Mouse (Mus musculus) forebrain, embryonic 16.5 days (tissue): ENCODE measurements around the gene Gm13275. TPM values are rescaled to one million over a fixed set of nuclear protein-coding genes. Genes with fewer than 3 reads are reported as not detected.
"Not testable (repeated sequence)": the region's sequence is repeated elsewhere in the genome, so short reads cannot be mapped to it uniquely, and the experiment has no call there.

ENCODE experiments used
- ATAC-seq: fragments of 200-750 bp; cut with Nextera tagmentation; 2 replicates; pipeline ENCODE4 v1.8.0; 2017; ENCODE audit warnings: mild to moderate bottlenecking, moderate library complexity
- H3K27ac ChIP-seq: fragments of 300-500 bp; sonication (generic); 2 replicates; pipeline ENCODE4 v1.5.1; 2014; ENCODE audit warnings: low read length, control low read depth
- H3K27me3 ChIP-seq: fragments of 300-500 bp; sonication (generic); replicated peaks from 2 replicates; pipeline ENCODE4 v1.6.1; 2014; ENCODE audit warnings: low read length; ENCODE audit not compliant: control insufficient read depth, insufficient read depth
- H3K36me3 ChIP-seq: fragments of 300-500 bp; sonication (generic); 2 replicates; pipeline ENCODE4 v1.6.1; 2014; ENCODE audit not compliant: control insufficient read depth, insufficient read depth
- H3K4me1 ChIP-seq: fragments of 300-500 bp; sonication (generic); replicated peaks from 2 replicates; pipeline ENCODE4 v1.6.1; 2014; ENCODE audit warnings: low read length; ENCODE audit not compliant: control insufficient read depth, insufficient read depth
- H3K4me2 ChIP-seq: fragments of 300-500 bp; sonication (generic); 2 replicates; pipeline ENCODE4 v1.6.1; 2014; ENCODE audit warnings: mild to moderate bottlenecking, low read length, control low read depth
- H3K4me3 ChIP-seq: fragments of 300-500 bp; sonication (generic); replicated peaks from 2 replicates; pipeline ENCODE4 v1.5.1; 2014; ENCODE audit warnings: mild to moderate bottlenecking, low read length, control low read depth
- H3K9ac ChIP-seq: fragments of 300-500 bp; sonication (generic); replicated peaks from 2 replicates; pipeline ENCODE4 v1.6.1; 2014; ENCODE audit warnings: low read depth, low read length, control low read depth
- H3K9me3 ChIP-seq: fragments of 300-500 bp; sonication (generic); 2 replicates; pipeline ENCODE4 v1.6.1; 2016; ENCODE audit warnings: low read length; ENCODE audit not compliant: control insufficient read depth
- WGBS: fragments of 180-500 bp; shearing (Covaris S2); extraction: QIAGEN DNeasy Blood & Tissue Kit; methylation state at CpG from one replicate; pipeline ENCODE4 v1.1.7; 2014; 5-methylcytosine and 5-hydroxymethylcytosine counted together
- polyA plus RNA-seq: library from polyadenylated mRNA; unstranded; fragments of >200 nt; fragmentation: Nextera tagmentation; extraction: Ambion mirVana; gene quantifications from 2 replicates; pipeline ENCODE4 v1.2.1, GENCODE M21; 2015

Gm13275 gene
- polyA plus RNA-seq, 1 experiment from 2014 or later, result not detected

DNA sequence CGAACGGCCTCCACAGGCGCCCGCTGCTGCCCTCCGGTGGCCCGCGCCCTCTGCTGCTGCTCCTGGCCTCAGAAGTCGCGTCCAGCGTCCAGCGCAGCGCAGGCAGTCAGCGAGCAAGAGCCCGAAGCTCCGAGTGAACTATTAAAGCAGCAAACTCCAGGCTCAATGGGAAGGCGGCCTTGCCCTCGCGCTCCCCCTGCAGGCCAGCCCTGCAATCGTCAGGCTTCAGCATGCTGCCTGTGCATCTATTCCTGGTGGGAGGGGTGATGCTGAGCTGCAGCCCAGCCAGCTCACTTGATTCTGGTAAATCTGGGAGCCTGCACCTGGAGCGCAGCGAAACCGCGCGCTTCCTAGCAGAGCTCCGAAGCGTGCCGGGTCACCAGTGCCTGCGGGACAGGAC lies 5.9 kb upstream of the Gm13275 start, which contains the start of gene Gm13277:
Gene Gm13277, plus strand, starts transcription at position 231 of the 400 bp plus-strand sequence.
- not testable (repeated sequence) for H3K4me3 ChIP-seq, H3K4me2 ChIP-seq, H3K9me3 ChIP-seq, H3K27ac ChIP-seq, H3K4me1 ChIP-seq, ATAC-seq, H3K9ac ChIP-seq, H3K36me3 ChIP-seq, H3K27me3 ChIP-seq
- 0% methylated on average over 1 of the region's 28 CpGs for WGBS

DNA sequence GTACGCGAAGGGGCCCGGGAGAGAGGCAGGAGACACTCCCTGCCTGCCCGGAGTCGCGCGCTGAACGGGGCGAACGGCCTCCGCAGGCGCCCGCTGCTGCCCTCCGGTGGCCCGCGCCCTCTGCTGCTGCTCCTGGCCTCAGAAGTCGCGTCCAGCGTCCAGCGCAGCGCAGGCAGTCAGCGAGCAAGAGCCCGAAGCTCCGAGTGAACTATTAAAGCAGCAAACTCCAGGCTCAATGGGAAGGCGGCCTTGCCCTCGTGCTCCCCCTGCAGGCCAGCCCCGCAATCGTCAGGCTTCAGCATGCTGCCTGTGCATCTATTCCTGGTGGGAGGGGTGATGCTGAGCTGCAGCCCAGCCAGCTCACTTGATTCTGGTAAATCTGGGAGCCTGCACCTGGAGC lies 3.0 kb upstream of the Gm13275 start, which contains the start of gene Gm13278:
Gene Gm13278, plus strand, starts transcription at position 301 of the 400 bp plus-strand sequence.
- not testable (repeated sequence) for H3K9ac ChIP-seq, ATAC-seq, H3K36me3 ChIP-seq, H3K4me2 ChIP-seq, H3K9me3 ChIP-seq, H3K27ac ChIP-seq, H3K4me1 ChIP-seq, H3K4me3 ChIP-seq, H3K27me3 ChIP-seq
- WGBS, result no CpG with 5 or more reads among the region's 28 CpGs

DNA sequence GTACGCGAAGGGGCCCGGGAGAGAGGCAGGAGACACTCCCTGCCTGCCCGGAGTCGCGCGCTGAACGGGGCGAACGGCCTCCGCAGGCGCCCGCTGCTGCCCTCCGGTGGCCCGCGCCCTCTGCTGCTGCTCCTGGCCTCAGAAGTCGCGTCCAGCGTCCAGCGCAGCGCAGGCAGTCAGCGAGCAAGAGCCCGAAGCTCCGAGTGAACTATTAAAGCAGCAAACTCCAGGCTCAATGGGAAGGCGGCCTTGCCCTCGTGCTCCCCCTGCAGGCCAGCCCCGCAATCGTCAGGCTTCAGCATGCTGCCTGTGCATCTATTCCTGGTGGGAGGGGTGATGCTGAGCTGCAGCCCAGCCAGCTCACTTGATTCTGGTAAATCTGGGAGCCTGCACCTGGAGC lies 2.8 kb downstream of the Gm13275 start, which contains the start of gene Gm13279:
Gene Gm13279, plus strand, starts transcription at position 301 of the 400 bp plus-strand sequence.
- H3K36me3 ChIP-seq, H3K27ac ChIP-seq, ATAC-seq, H3K27me3 ChIP-seq, H3K4me2 ChIP-seq, H3K4me3 ChIP-seq, H3K4me1 ChIP-seq, H3K9ac ChIP-seq, H3K9me3 ChIP-seq: not testable (repeated sequence)
- no CpG with 5 or more reads among the region's 28 CpGs for WGBS

DNA sequence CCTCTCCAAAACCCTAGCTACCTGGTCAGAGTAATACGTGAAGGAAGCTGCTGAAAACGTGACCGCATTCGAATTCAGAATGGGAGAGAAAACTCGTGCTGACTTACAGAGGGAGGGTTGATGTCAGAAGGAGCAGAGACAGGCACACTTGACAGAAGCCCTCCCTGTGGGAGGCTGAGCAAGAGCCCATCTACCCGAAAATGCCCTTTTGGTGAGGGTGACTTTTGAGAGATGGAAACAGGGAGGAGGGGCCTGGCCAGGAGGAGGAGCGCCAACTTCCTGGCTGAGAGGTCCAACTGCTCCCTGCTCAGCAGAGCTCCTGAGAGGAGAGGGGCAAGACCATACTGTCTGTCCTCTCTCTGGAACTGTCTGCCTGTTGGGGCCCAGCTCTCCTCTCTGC lies 5.1 kb downstream of the Gm13275 start, which contains the start of gene Gm13285:
Gene Gm13285, plus strand, starts transcription at position 301 of the 400 bp plus-strand sequence.
- 33% methylated on average over 1 of the region's 7 CpGs for WGBS
- ATAC-seq, H3K9ac ChIP-seq, H3K36me3 ChIP-seq, H3K4me2 ChIP-seq, H3K9me3 ChIP-seq, H3K27me3 ChIP-seq, H3K4me3 ChIP-seq, H3K4me1 ChIP-seq, H3K27ac ChIP-seq: not testable (repeated sequence)

DNA sequence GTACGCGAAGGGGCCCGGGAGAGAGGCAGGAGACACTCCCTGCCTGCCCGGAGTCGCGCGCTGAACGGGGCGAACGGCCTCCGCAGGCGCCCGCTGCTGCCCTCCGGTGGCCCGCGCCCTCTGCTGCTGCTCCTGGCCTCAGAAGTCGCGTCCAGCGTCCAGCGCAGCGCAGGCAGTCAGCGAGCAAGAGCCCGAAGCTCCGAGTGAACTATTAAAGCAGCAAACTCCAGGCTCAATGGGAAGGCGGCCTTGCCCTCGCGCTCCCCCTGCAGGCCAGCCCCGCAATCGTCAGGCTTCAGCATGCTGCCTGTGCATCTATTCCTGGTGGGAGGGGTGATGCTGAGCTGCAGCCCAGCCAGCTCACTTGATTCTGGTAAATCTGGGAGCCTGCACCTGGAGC lies 8.7 kb downstream of the Gm13275 start, which contains the start of gene Gm13287:
Gene Gm13287, plus strand, starts transcription at position 301 of the 400 bp plus-strand sequence.
- not testable (repeated sequence) for H3K36me3 ChIP-seq, H3K9ac ChIP-seq, H3K27ac ChIP-seq, ATAC-seq, H3K27me3 ChIP-seq, H3K9me3 ChIP-seq, H3K4me3 ChIP-seq, H3K4me1 ChIP-seq, H3K4me2 ChIP-seq
- no CpG with 5 or more reads among the region's 29 CpGs for WGBS

DNA sequence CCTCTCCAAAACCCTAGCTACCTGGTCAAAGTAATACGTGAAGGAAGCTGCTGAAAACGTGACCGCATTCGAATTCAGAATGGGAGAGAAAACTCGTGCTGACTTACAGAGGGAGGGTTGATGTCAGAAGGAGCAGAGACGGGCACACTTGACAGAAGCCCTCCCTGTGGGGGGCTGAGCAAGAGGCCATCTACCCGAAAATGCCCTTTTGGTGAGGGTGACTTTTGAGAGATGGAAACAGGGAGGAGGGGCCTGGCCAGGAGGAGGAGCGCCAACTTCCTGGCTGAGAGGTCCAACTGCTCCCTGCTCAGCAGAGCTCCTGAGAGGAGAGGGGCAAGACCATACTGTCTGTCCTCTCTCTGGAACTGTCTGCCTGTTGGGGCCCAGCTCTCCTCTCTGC lies 10.9 kb downstream of the Gm13275 start, which contains the start of gene Gm13288:
Gene Gm13288, plus strand, starts transcription at position 301 of the 400 bp plus-strand sequence.
- not testable (repeated sequence) for H3K9ac ChIP-seq, H3K36me3 ChIP-seq, H3K4me1 ChIP-seq, H3K27me3 ChIP-seq, ATAC-seq, H3K27ac ChIP-seq, H3K9me3 ChIP-seq
- no CpG with 5 or more reads among the region's 8 CpGs for WGBS
- Histone ChIP-seq H3K4me2 (peak within 1 kb of the TSS; percentile 31; the same call in 1 of the 2 replicates), H3K4me3 (0 out of 2 replicates have a peak within 1 kb of the TSS, but pooled peaks have one; percentile 20)

DNA sequence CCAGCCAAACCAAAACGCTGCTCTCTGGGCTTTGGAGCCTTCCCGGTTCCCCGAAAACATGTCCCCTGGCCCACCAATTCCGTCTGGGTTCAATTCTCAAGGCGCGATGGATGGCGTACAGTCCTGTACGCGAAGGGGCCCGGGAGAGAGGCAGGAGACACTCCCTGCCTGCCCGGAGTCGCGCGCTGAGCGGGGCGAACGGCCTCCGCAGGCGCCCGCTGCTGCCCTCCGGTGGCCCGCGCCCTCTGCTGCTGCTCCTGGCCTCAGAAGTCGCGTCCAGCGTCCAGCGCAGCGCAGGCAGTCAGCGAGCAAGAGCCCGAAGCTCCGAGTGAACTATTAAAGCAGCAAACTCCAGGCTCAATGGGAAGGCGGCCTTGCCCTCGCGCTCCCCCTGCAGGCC lies 11.5 kb downstream of the Gm13275 start:
- H3K9ac ChIP-seq, H3K27ac ChIP-seq, H3K4me1 ChIP-seq, H3K9me3 ChIP-seq, H3K27me3 ChIP-seq, H3K36me3 ChIP-seq, ATAC-seq: not testable (repeated sequence)
- 0 out of 2 replicates have a peak overlapping the region, but pooled peaks have one; percentile 20 for H3K4me3 ChIP-seq
- peak overlapping the region; percentile 31; the same call in 1 of the 2 replicates for H3K4me2 ChIP-seq
- 0% methylated on average over 12 of the region's 34 CpGs for WGBS

DNA sequence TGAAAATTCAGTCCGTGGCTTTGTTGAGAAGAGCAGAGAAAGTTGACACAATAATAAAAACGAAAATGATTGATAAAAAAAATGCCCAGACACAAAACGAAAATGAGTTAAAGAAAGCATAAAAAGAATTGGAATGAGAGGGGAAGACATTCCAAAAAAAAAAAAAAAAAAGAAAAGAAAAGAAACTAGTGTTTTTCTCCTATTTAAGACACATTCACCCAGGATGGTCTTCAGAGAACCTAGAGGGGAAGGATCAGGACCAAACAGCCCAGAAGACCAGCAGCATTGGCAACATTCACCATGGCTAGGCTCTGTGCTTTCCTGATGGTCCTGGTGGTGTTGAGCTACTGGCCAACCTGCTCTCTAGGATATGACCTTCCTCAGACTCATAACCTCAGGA lies 21.6 kb downstream of the Gm13275 start, which contains the start of gene Ifna7:
Gene Ifna7, plus strand, starts transcription at position 301 of the 400 bp plus-strand sequence.
- Histone ChIP-seq H3K9ac (no peak within 1 kb of the TSS), H3K27ac (no peak within 1 kb of the TSS), H3K4me3 (no peak within 1 kb of the TSS), H3K36me3 (no peaks in the 10 kb centered on the region), H3K27me3 (no peaks in the 10 kb centered on the region), H3K4me1 (no peaks in the 10 kb centered on the region), H3K4me2 (no peak within 1 kb of the TSS), H3K9me3 (no peaks in the 10 kb centered on the region)
- WGBS, result 73% methylated on average over 3 of the region's 3 CpGs
- ATAC-seq, result no peak

DNA sequence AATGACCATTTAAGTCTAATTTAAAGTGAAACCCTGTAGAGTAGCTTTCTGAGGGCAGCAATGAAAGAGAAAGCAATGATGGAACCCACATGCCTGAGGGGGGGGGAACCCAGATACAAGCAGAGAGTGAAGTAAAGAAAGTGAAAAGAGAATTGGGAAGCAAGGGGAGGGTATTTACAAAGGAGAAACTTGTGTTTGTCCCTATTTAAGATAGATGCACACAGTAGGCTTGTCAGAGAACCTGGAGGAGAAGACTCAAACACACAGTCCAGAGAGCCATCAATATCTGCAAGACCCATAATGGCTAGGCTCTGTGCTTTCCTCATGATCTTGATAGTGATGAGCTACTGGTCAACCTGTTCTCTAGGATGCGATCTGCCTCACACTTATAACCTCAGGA lies 25.4 kb downstream of the Gm13275 start, which contains the start of gene Ifna11:
Gene Ifna11, plus strand, starts transcription at position 301 of the 400 bp plus-strand sequence.
- Histone ChIP-seq H3K4me3 (no peak within 1 kb of the TSS), H3K9me3 (no peaks in the 10 kb centered on the region), H3K9ac (no peak within 1 kb of the TSS), H3K27ac (no peak within 1 kb of the TSS), H3K4me1 (no peaks in the 10 kb centered on the region), H3K27me3 (no peaks in the 10 kb centered on the region), H3K36me3 (no peaks in the 10 kb centered on the region), H3K4me2 (no peak within 1 kb of the TSS)
- WGBS, result 86% methylated on average over 1 of the region's 1 CpGs
- ATAC-seq, result no peak
